In genomic region chr17:37049570-37050310, GRCm38 (mm10) we compare ENCODE assay signal across 8 mouse cellular contexts. TPM values are rescaled to one million over a fixed set of nuclear protein-coding genes. Genes with fewer than 3 reads are reported as not detected.
DNase-seq lines count a peak whose midpoint lies in the region; ATAC-seq and TF ChIP-seq lines count a peak whose summit lies in the region.

No protein-coding gene starts in this region.

- H3K4me3 ChIP-seq in hindbrain, embryonic 16.5 days (ENCODE audit: low read length): peak overlapping the region; percentile 60
- peak overlapping the region; percentile 80 for H3K4me3 ChIP-seq in left cerebral cortex, adult 2 months

- WGBS in hindbrain, embryonic 16.5 days: 2% methylated on average over 39 of the region's 39 CpGs

- intact Hi-C loops in left cerebral cortex, adult 2 months (cut with DNase I): loop anchor here (10.0 kb wide), 1 partner anchor 775 kb away; the partner anchor contains the start of gene Trim39

- ATAC-seq in common myeloid progenitor, adult 5-6 weeks (replicated peaks; ENCODE audit: low read depth, poor library complexity, severe bottlenecking): 0 out of 2 replicates have a peak, but pooled peaks have one; percentile 27
- peak; percentile 25 for ATAC-seq in hindbrain, embryonic 16.5 days

- H3K36me3 ChIP-seq in hindbrain, embryonic 16.5 days (ENCODE audit: control insufficient read depth, insufficient read depth, low read length): 0 out of 2 replicates have a peak, but pooled peaks cover 7% of the 10 kb centered on the region

- H3K9me3 ChIP-seq in hindbrain, embryonic 16.5 days (ENCODE audit: control insufficient read depth, low read length): no peaks in the 10 kb centered on the region

- H3K4me2 ChIP-seq in hindbrain, embryonic 16.5 days (ENCODE audit: low read length): peak overlapping the region; percentile 86

- H3K27ac ChIP-seq in hindbrain, embryonic 16.5 days (ENCODE audit: low read depth, low read length): peak overlapping the region; percentile 87
- H3K27ac ChIP-seq in left cerebral cortex, adult 2 months: peak overlapping the region; percentile 94

- H3K27me3 ChIP-seq in hindbrain, embryonic 16.5 days (replicated peaks; ENCODE audit: control insufficient read depth, insufficient read depth, low read length): no peaks in the 10 kb centered on the region

- peak; percentile 48 for DNase-seq in T-cell, adult 2 months (ENCODE audit: low spot score)
- DNase-seq in gastrocnemius, postnatal 10 days: peak; percentile 77
- DNase-seq in left cerebral cortex, adult 2 months (ENCODE audit: extremely low spot score in 1 of 2, low spot score in 2 of 2): peak; percentile 86 to 89
- DNase-seq in lung, postnatal 4 days: peak; percentile 65 to 77
- peak; percentile 84 for DNase-seq in right cerebral cortex, adult 18-20 months
- DNase-seq in urinary bladder, postnatal 4 days (ENCODE audit: low spot score in 2 of 2): peak; percentile 43 to 78

- TF ChIP-seq CTCF in left cerebral cortex, adult 2 months (IDR thresholded peaks at IDR 0.05): peak; percentile 80

- peak overlapping the region; percentile 91 for H3K9ac ChIP-seq in hindbrain, embryonic 16.5 days (ENCODE audit: low read depth, low read length)

- H3K4me1 ChIP-seq in hindbrain, embryonic 16.5 days (ENCODE audit: control insufficient read depth, insufficient read depth, low read depth, low read length): peaks cover 41% of the 10 kb centered on the region

RNA-seq across cellular contexts. Expression of gene Gabbr1, which starts 4.0 kb away (rescaled TPM):
- total RNA-seq in common myeloid progenitor, adult 5-6 weeks (2017): 1.3 and 3.5 TPM in 2 replicates
- total RNA-seq in gastrocnemius, postnatal 10 days (2021): 10 to 100 TPM; 12.8 to 20.1 TPM
- polyA plus RNA-seq in hindbrain, embryonic 16.5 days (2015; fragmentation: Nextera tagmentation; extraction: Ambion mirVana): 82.9 and 85.5 TPM in 2 replicates
- 100 to 1,000 TPM; 687 to 720 TPM for total RNA-seq in left cerebral cortex, adult 2 months (2021)

RNA-seq across cellular contexts. Expression of gene Mog, which starts 26.5 kb away (rescaled TPM):
- total RNA-seq in common myeloid progenitor, adult 5-6 weeks (2017): not detected in 2 replicates
- total RNA-seq in gastrocnemius, postnatal 10 days (2021): not detected
- 1.6 and 1.9 TPM in 2 replicates for polyA plus RNA-seq in hindbrain, embryonic 16.5 days (2015; fragmentation: Nextera tagmentation; extraction: Ambion mirVana)
- total RNA-seq in left cerebral cortex, adult 2 months (2021): 10 to 100 TPM; 29.1 to 29.2 TPM

RNA-seq across cellular contexts. Expression of gene Olfr90, which starts 38.6 kb away (rescaled TPM):
- not detected in 2 replicates for total RNA-seq in common myeloid progenitor, adult 5-6 weeks (2017)
- not detected for total RNA-seq in gastrocnemius, postnatal 10 days (2021)
- polyA plus RNA-seq in hindbrain, embryonic 16.5 days (2015; fragmentation: Nextera tagmentation; extraction: Ambion mirVana): 0.09 TPM in 1 of 2 replicates, not detected in the other
- total RNA-seq in left cerebral cortex, adult 2 months (2021): under 1 TPM in 1 of 2 experiments, not detected in 1; 0.12 TPM

RNA-seq across cellular contexts. Expression of gene Olfr91, which starts 48.3 kb away (rescaled TPM):
- not detected in 2 replicates for total RNA-seq in common myeloid progenitor, adult 5-6 weeks (2017)
- not detected for total RNA-seq in gastrocnemius, postnatal 10 days (2021)
- polyA plus RNA-seq in hindbrain, embryonic 16.5 days (2015; fragmentation: Nextera tagmentation; extraction: Ambion mirVana): not detected in 2 replicates
- total RNA-seq in left cerebral cortex, adult 2 months (2021): not detected

RNA-seq across cellular contexts. Expression of gene Zfp57, which starts 48.8 kb away (rescaled TPM):
- 1.1 and 2.9 TPM in 2 replicates for total RNA-seq in common myeloid progenitor, adult 5-6 weeks (2017)
- 1 to 10 TPM; 1.9 to 4.5 TPM for total RNA-seq in gastrocnemius, postnatal 10 days (2021)
- 206 and 224 TPM in 2 replicates for polyA plus RNA-seq in hindbrain, embryonic 16.5 days (2015; fragmentation: Nextera tagmentation; extraction: Ambion mirVana)
- total RNA-seq in left cerebral cortex, adult 2 months (2021): 10 to 100 TPM; 16.7 to 17.8 TPM

Comparison
In these comparisons a context has a peak if more than half of its experiments do, and no peak if none do; other contexts are left out.
1. Peak in every context shown above with its lines: DNase-seq, ATAC-seq, H3K4me3 ChIP-seq and H3K27ac ChIP-seq.
2. RNA of gene Gabbr1, which starts 4.0 kb away (total RNA-seq): 687 to 720 TPM in left cerebral cortex, adult 2 months; 12.8 to 20.1 TPM in gastrocnemius, postnatal 10 days and 1.3 to 3.5 TPM in common myeloid progenitor, adult 5-6 weeks; every median in the first group is over 10 times any median in the second.
3. RNA of gene Mog, which starts 26.5 kb away (total RNA-seq): 29.1 to 29.2 TPM in left cerebral cortex, adult 2 months; not detected in gastrocnemius, postnatal 10 days and not detected in common myeloid progenitor, adult 5-6 weeks; every median in the first group is over 10 times any median in the second.